Comparison of ENCODE assay signal across 25 mouse cellular contexts in the genomic region with DNA sequence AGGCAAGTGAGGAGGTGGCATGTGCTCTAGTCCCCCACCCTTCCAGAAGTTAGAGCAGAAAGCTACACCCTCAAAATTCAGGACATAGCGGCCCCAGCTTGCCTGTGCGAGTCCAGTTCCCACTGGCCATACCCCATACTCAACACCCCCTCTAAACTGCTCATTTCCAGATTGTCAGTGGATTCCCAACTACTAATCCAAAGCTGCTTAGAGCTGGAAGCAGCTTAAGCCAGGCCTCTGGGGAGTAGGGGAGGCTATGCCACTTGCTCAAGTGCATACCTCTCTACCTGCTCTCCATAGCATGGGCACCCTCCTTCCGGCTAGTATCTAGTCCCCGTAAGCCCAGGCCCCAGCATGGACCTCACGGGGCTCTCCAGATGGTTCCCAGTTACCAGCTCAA. TPM values are rescaled to one million over a fixed set of nuclear protein-coding genes. Genes with fewer than 3 reads are reported as not detected.
DNase-seq lines count a peak whose midpoint lies in the region; ATAC-seq lines count a peak whose summit lies in the region.
"Had no signal": no experiment of that assay in that cellular context is flagged by ENCODE, and none has a peak within 500 bp of the region (broad histone marks: within the 10 kb centered on the region; RNA-seq: fewer than 3 reads in every experiment).

No protein-coding gene starts in this region.

- H3K27me3 ChIP-seq in hindbrain, embryonic 13.5 days, result peaks cover 18% of the 10 kb centered on the region
- peaks cover 12% of the 10 kb centered on the region for H3K27me3 ChIP-seq in hindbrain, embryonic 11.5 days (ENCODE audit: control insufficient read depth, insufficient read depth, low read length)

- 96% methylated on average over 5 of the region's 5 CpGs for WGBS in hindbrain, embryonic 13.5 days
- 86% methylated on average over 5 of the region's 5 CpGs for WGBS in hindbrain, embryonic 11.5 days

- H3K36me3 ChIP-seq in hindbrain, embryonic 13.5 days, result peaks cover 11% of the 10 kb centered on the region; the same call in 1 of the 2 replicates
- no peaks in the 10 kb centered on the region; the same call in 1 of the 2 replicates for H3K36me3 ChIP-seq in hindbrain, embryonic 11.5 days (ENCODE audit: control insufficient read depth, insufficient read depth, low read length)

- H3K27ac ChIP-seq in hindbrain, embryonic 13.5 days, result no peak overlapping the region
- H3K27ac ChIP-seq in hindbrain, embryonic 11.5 days (ENCODE audit: low read depth, low read length), result no peak overlapping the region
- H3K27ac ChIP-seq: embryonic facial prominence, embryonic 12.5 days; embryonic facial prominence, embryonic 15.5 days; forebrain, embryonic 10.5 days; forebrain, embryonic 12.5 days had no signal

- no peak overlapping the region for H3K4me2 ChIP-seq in hindbrain, embryonic 13.5 days
- no peak overlapping the region for H3K4me2 ChIP-seq in hindbrain, embryonic 11.5 days (replicated peaks; ENCODE audit: low read depth, low read length)
- H3K4me2 ChIP-seq: embryonic facial prominence, embryonic 12.5 days; embryonic facial prominence, embryonic 15.5 days; forebrain, embryonic 12.5 days had no signal

- no peak for ATAC-seq in hindbrain, embryonic 13.5 days (ENCODE audit: low FRiP score)
- ATAC-seq in hindbrain, embryonic 11.5 days (ENCODE audit: low FRiP score), result no peak
- ATAC-seq: forebrain, embryonic 14.5 days; forebrain, embryonic 16.5 days had no signal

- H3K9me3 ChIP-seq in hindbrain, embryonic 13.5 days, result no peaks in the 10 kb centered on the region
- no peaks in the 10 kb centered on the region for H3K9me3 ChIP-seq in hindbrain, embryonic 11.5 days (ENCODE audit: control insufficient read depth, low read length)
- H3K9me3 ChIP-seq: embryonic facial prominence, embryonic 12.5 days; embryonic facial prominence, embryonic 15.5 days; forebrain, embryonic 10.5 days; forebrain, embryonic 12.5 days had no signal

- no peak for DNase-seq in hindbrain, embryonic 11.5 days (ENCODE audit: low spot score)
- DNase-seq in retina, embryonic 14.5 days (ENCODE audit: low spot score), result peak; percentile 21
- peak; percentile 81 for DNase-seq in retina, postnatal 7 days (ENCODE audit: low read depth, low spot score)
- no peak for DNase-seq in cerebellum, adult 8-10 months
- no peak for DNase-seq in layer of hippocampus, adult 8-10 months (ENCODE audit: low spot score in 2 of 2)
- DNase-seq: adrenal gland, adult 2 months; adrenal gland, postnatal 10 days; adrenal gland, postnatal 36 days; cerebellum, adult 11-12 months; cerebellum, adult 2 months; cerebellum, adult 9-11 months; cerebellum, postnatal 14 days; cerebellum, postnatal 36 days; embryo, embryonic 11 days had no signal

- peaks cover 20% of the 10 kb centered on the region for H3K4me1 ChIP-seq in hindbrain, embryonic 13.5 days (replicated peaks)
- peaks cover 4% of the 10 kb centered on the region; the same call in 1 of the 2 replicates for H3K4me1 ChIP-seq in hindbrain, embryonic 11.5 days (replicated peaks; ENCODE audit: control insufficient read depth, insufficient read depth, low read length)

- H3K4me3 ChIP-seq in hindbrain, embryonic 13.5 days, result no peak overlapping the region
- H3K4me3 ChIP-seq in hindbrain, embryonic 11.5 days (ENCODE audit: low read depth, low read length), result no peak overlapping the region
- H3K4me3 ChIP-seq: embryonic facial prominence, embryonic 12.5 days; embryonic facial prominence, embryonic 15.5 days; erythroblast, embryonic 14.5 days; forebrain, embryonic 10.5 days; forebrain, embryonic 12.5 days had no signal

- H3K9ac ChIP-seq in hindbrain, embryonic 13.5 days, result 0 out of 2 replicates have a peak overlapping the region, but pooled peaks have one; percentile 19
- no peak overlapping the region for H3K9ac ChIP-seq in hindbrain, embryonic 11.5 days (ENCODE audit: low read depth, low read length)
- H3K9ac ChIP-seq: embryonic facial prominence, embryonic 12.5 days; embryonic facial prominence, embryonic 15.5 days; forebrain, embryonic 12.5 days had no signal

RNA-seq across cellular contexts. Expression of a gene that starts 4.5 kb away (rescaled TPM):
- polyA plus RNA-seq in hindbrain, embryonic 13.5 days (2015; fragmentation: Nextera tagmentation; extraction: Ambion mirVana), result 1.6 TPM in 2 replicates
- 1.8 and 2.5 TPM in 2 replicates for polyA plus RNA-seq in hindbrain, embryonic 11.5 days (2014; fragmentation: Nextera tagmentation; extraction: Ambion mirVana)
- 100 to 1,000 TPM; 115 to 135 (median 117) TPM for total RNA-seq in layer of hippocampus, adult 8-10 months (2022)
- total RNA-seq: common myeloid progenitor, adult 5-6 weeks had no signal
- polyA plus RNA-seq: adrenal gland, adult 2 months; C2C12; erythroblast, embryonic 14.5 days had no signal

RNA-seq across cellular contexts. Expression of a gene that starts 5.7 kb away (rescaled TPM):
- polyA plus RNA-seq in hindbrain, embryonic 13.5 days (2015; fragmentation: Nextera tagmentation; extraction: Ambion mirVana), result 7.9 and 8.5 TPM in 2 replicates
- polyA plus RNA-seq in hindbrain, embryonic 11.5 days (2014; fragmentation: Nextera tagmentation; extraction: Ambion mirVana), result 11.9 and 14.4 TPM in 2 replicates
- total RNA-seq in layer of hippocampus, adult 8-10 months (2022), result 1 to 10 TPM; 1.3 to 4.9 (median 2.0) TPM

RNA-seq across cellular contexts. Expression of a gene that starts 6.0 kb away (rescaled TPM):
- 23.4 and 24.2 TPM in 2 replicates for polyA plus RNA-seq in hindbrain, embryonic 13.5 days (2015; fragmentation: Nextera tagmentation; extraction: Ambion mirVana)
- 17.2 and 18.0 TPM in 2 replicates for polyA plus RNA-seq in hindbrain, embryonic 11.5 days (2014; fragmentation: Nextera tagmentation; extraction: Ambion mirVana)
- 10 to 100 TPM; 51.7 to 56.8 (median 54.0) TPM for total RNA-seq in layer of hippocampus, adult 8-10 months (2022)

RNA-seq across cellular contexts. Expression of a gene that starts 14.4 kb away (rescaled TPM):
- not detected in 2 replicates for polyA plus RNA-seq in hindbrain, embryonic 13.5 days (2015; fragmentation: Nextera tagmentation; extraction: Ambion mirVana)
- not detected in 2 replicates for polyA plus RNA-seq in hindbrain, embryonic 11.5 days (2014; fragmentation: Nextera tagmentation; extraction: Ambion mirVana)
- total RNA-seq in layer of hippocampus, adult 8-10 months (2022), result under 1 TPM in 3 of 4 experiments, not detected in 1; 0.13 to 0.41 (median 0.23) TPM
- total RNA-seq: adrenal gland, adult 2 months; adrenal gland, postnatal 10 days; adrenal gland, postnatal 36 days; common myeloid progenitor, adult 5-6 weeks had no signal
- polyA plus RNA-seq: C2C12; erythroblast, embryonic 14.5 days; forebrain, embryonic 10.5 days; forebrain, embryonic 14.5 days; forebrain, embryonic 16.5 days had no signal

RNA-seq across cellular contexts. Expression of a gene that starts 32.7 kb away (rescaled TPM):
- 0.34 TPM in 1 of 2 replicates, not detected in the other for polyA plus RNA-seq in hindbrain, embryonic 13.5 days (2015; fragmentation: Nextera tagmentation; extraction: Ambion mirVana)
- polyA plus RNA-seq in hindbrain, embryonic 11.5 days (2014; fragmentation: Nextera tagmentation; extraction: Ambion mirVana), result 0.25 TPM in 1 of 2 replicates, not detected in the other
- 1 to 10 TPM in 2 of 4 experiments, under 1 TPM in 2; 0.21 to 1.8 (median 0.92) TPM for total RNA-seq in layer of hippocampus, adult 8-10 months (2022)
- total RNA-seq: common myeloid progenitor, adult 5-6 weeks; MEL had no signal
- polyA plus RNA-seq: erythroblast, embryonic 14.5 days; forebrain, embryonic 10.5 days had no signal

Comparison
In these comparisons a context has a peak if more than half of its experiments do, and no peak if none do; other contexts are left out.
1. DNase-seq: peak in retina, embryonic 14.5 days (single experiment) and retina, postnatal 7 days (single experiment); none in hindbrain, embryonic 11.5 days (single experiment), cerebellum, adult 8-10 months (single experiment) and layer of hippocampus, adult 8-10 months (0 of 2).